ENCODE assay signal across 8 mouse cellular contexts in genomic region chr9:95404811-95405465, GRCm38 (mm10). TPM values are rescaled to one million over a fixed set of nuclear protein-coding genes. Genes with fewer than 3 reads are reported as not detected.
DNase-seq lines count a peak whose midpoint lies in the region; ATAC-seq and TF ChIP-seq lines count a peak whose summit lies in the region.

No protein-coding gene starts in this region.

- H3K4me2 ChIP-seq in midbrain, postnatal 0 days (ENCODE audit: low read depth, low read length, poor library complexity, severe bottlenecking): peak overlapping the region; percentile 95

- no peak for ATAC-seq in midbrain, postnatal 0 days (ENCODE audit: low FRiP score)
- no peak for ATAC-seq in megakaryocyte progenitor cell, adult 5-6 weeks (replicated peaks; ENCODE audit: poor library complexity)

- 76% methylated on average over 38 of the region's 38 CpGs for WGBS in forebrain, embryonic 10.5 days
- whole genome bisulfite sequencing in midbrain, postnatal 0 days: 69% methylated on average over 38 of the region's 38 CpGs

- H3K27ac ChIP-seq in forebrain, embryonic 10.5 days: peak overlapping the region; percentile 91
- H3K27ac ChIP-seq in midbrain, postnatal 0 days (ENCODE audit: low read depth, low read length): no peak overlapping the region; the same call in 1 of the 2 replicates

- peaks cover 51% of the 10 kb centered on the region for H3K27me3 ChIP-seq in forebrain, embryonic 10.5 days (ENCODE audit: poor library complexity, severe bottlenecking)
- H3K27me3 ChIP-seq in midbrain, postnatal 0 days (ENCODE audit: insufficient read depth, low read length): no peaks in the 10 kb centered on the region

- H3K4me3 ChIP-seq in forebrain, embryonic 10.5 days: peak overlapping the region; percentile 81
- H3K4me3 ChIP-seq in midbrain, postnatal 0 days (ENCODE audit: low read depth, low read length): peak overlapping the region; percentile 88

- peaks cover 51% of the 10 kb centered on the region for H3K4me1 ChIP-seq in forebrain, embryonic 10.5 days
- peaks cover 14% of the 10 kb centered on the region; the same call in 1 of the 2 replicates for H3K4me1 ChIP-seq in midbrain, postnatal 0 days (ENCODE audit: insufficient read depth, low read length)

- H3K9me3 ChIP-seq in forebrain, embryonic 10.5 days: no peaks in the 10 kb centered on the region
- H3K9me3 ChIP-seq in midbrain, postnatal 0 days (ENCODE audit: low read length): no peaks in the 10 kb centered on the region

- H3K9ac ChIP-seq in midbrain, postnatal 0 days (replicated peaks; ENCODE audit: low read length, poor library complexity, severe bottlenecking): no peak overlapping the region

- DNase-seq in kidney, adult 18-20 months: peak; percentile 5
- DNase-seq in kidney, adult 11 months: no peak
- peak; percentile 20 for DNase-seq in R1 (ENCODE audit: low read depth, low spot score)
- peak; percentile 17 for DNase-seq in forebrain, embryonic 10.5 days (ENCODE audit: extremely low spot score, low spot score)
- peak; percentile 9 to 48 for DNase-seq in kidney, postnatal 25 days
- DNase-seq in midbrain, postnatal 0 days (ENCODE audit: low spot score): no peak
- DNase-seq in c-Kit-positive CD71-positive TER-119-positive erythroid progenitor cells, embryonic 14.5 days (ENCODE audit: low spot score): no peak

- TF ChIP-seq CTCF in midbrain, postnatal 0 days (IDR thresholded peaks at IDR 0.05): no peak

- peaks cover 17% of the 10 kb centered on the region for H3K36me3 ChIP-seq in forebrain, embryonic 10.5 days (replicated peaks)
- H3K36me3 ChIP-seq in midbrain, postnatal 0 days (ENCODE audit: insufficient read depth, low read length): no peaks in the 10 kb centered on the region

RNA-seq across cellular contexts. Expression of gene Chst2, which starts 1.6 kb away (rescaled TPM):
- polyA plus RNA-seq in forebrain, embryonic 10.5 days (2016; fragmentation: Nextera tagmentation; extraction: Ambion mirVana): 5.6 and 7.0 TPM in 2 replicates
- total RNA-seq in midbrain, postnatal 0 days (2014; rRNA removed): 78.0 and 79.1 TPM in 2 replicates
- 33.9 and 36.4 TPM in 2 replicates for polyA plus RNA-seq in midbrain, postnatal 0 days (2015; fragmentation: Nextera tagmentation; extraction: Ambion mirVana)
- 0.05 and 0.10 TPM in 2 replicates for total RNA-seq in megakaryocyte progenitor cell, adult 5-6 weeks (2015)
- 0.03 TPM in 1 of 2 replicates, not detected in the other for total RNA-seq in megakaryocyte progenitor cell, adult 5-6 weeks (2017)

Comparison
In these comparisons a context has a peak if more than half of its experiments do, and no peak if none do; other contexts are left out.
1. DNase-seq: peak in kidney, adult 18-20 months (single experiment), R1 (single experiment), forebrain, embryonic 10.5 days (single experiment) and kidney, postnatal 25 days (2 of 2); none in kidney, adult 11 months (single experiment), midbrain, postnatal 0 days (single experiment) and c-Kit-positive CD71-positive TER-119-positive erythroid progenitor cells, embryonic 14.5 days (single experiment).
2. RNA of gene Chst2, which starts 1.6 kb away (total RNA-seq): 78.0 to 79.1 TPM in midbrain, postnatal 0 days; 0.03 to 0.10 TPM in megakaryocyte progenitor cell, adult 5-6 weeks; every median in the first group is over 10 times any median in the second.